Mouse (Mus musculus) telencephalon, adult 2 months (tissue): ENCODE measurements around the gene Arfgap3.
"Not testable (repeated sequence)": the region's sequence is repeated elsewhere in the genome, so short reads cannot be mapped to it uniquely, and the experiment has no call there.

Experiments used
- DNase-seq: peaks from one replicate; pipeline ENCODE4 v3.0.0-alpha.2; 2011; ENCODE audit warnings: low read depth, low spot score

The Arfgap3 gene

DNA sequence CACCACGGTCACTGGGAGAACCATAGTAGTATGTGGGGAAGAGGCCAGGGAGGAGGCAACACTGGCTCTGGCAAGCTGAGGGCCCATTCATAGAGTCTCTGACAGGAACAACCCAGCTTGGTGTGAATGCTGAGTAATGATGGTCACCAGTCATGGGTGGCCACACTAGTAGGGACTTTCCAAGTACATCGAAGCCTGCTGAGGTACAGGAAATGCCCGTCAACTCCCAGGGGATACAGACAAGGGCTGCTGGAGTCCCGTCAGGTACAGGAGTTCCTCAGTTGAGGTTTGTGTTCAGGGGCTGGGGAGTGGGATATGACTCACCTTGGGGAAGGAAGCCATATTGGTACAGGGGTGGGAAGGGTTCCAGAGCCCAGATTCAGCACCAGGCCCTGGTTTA, 54.0 kb downstream of the Arfgap3 start:
- no peak for DNase-seq

DNA sequence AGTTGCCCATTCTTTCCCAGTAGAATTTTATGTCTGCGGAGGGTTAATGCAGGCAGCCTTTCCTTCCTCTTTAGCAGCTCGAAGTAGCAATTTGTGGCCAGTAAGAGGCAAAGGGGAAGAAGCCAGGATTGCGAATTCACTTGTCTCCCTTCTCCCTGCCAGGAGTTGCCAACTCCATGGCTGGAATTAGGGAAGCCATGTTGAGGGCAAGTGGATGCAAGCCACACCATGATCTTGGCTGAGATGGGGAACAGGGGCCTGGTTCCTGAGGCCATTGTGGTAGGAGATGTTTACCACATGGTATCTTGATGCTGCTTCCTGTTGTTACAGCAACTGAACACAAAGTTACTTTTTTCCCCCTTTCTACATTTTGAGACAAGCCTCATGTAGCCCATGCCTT, 55.1 kb downstream of the Arfgap3 start:
- no peak for DNase-seq

DNA sequence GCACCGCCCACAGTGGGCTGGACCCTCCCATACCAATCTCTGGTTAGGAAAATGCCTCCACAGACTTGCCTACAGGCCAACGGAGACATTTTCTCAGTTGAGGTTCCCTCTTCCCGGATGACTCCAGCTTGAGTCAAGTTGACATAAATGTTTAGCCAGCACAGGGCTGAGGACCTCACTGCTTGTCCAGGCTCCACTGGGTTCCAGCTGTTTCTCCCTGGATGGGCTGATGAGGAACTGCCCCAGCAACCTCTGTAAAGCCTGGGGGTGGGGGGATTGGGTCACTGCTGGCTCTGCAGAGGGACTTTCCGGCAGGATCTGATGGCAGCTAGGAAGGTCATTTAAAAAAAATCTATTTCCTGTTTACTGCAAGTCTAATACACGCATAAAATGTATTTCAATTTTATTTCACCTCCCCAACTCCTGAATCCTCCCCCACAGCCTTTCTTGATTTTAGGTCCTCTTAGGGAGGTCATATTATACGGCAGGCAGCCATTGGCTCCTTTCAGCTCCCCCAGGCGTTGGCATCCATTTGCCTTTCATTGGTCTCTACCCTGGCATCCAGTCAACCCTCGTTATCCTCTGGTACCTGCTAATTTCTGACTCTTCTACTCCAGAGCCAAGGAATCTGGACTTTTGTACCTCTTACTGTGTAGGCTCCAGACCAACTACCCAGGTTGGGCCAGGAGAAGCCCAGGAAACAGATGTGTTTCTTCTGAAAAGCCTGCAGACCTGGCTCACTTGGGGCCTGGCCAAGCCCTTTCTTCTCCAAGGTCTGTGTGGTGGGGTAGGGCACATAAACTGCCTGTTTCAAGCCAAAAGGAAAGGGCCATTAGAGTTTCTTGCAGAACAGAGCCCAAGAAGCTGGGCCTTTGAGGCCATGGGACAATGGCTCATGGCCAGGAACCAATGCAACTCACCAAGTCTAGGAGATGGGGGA, 56.1 kb downstream of the Arfgap3 start:
- DNase-seq: no peak

DNA sequence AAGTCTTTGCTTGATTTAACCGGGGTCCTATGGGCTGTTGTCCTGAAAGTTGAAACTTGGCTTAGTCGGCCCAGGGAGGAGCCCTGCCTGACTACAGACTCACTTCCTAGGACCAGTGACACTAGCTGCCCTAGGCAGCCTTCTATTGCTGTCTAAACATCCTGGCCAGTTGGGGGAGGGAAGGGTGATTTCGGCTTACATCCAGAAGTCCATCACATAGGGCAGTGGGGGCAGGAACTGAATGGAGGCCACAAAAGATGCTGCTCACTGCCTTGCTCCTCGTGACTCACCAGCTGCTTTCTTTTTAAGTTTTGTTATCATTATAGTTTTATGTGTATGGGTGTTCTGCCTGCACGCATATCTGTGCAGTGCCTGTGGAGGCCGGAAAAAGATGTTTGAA, 56.9 kb downstream of the Arfgap3 start:
- no peak for DNase-seq

DNA sequence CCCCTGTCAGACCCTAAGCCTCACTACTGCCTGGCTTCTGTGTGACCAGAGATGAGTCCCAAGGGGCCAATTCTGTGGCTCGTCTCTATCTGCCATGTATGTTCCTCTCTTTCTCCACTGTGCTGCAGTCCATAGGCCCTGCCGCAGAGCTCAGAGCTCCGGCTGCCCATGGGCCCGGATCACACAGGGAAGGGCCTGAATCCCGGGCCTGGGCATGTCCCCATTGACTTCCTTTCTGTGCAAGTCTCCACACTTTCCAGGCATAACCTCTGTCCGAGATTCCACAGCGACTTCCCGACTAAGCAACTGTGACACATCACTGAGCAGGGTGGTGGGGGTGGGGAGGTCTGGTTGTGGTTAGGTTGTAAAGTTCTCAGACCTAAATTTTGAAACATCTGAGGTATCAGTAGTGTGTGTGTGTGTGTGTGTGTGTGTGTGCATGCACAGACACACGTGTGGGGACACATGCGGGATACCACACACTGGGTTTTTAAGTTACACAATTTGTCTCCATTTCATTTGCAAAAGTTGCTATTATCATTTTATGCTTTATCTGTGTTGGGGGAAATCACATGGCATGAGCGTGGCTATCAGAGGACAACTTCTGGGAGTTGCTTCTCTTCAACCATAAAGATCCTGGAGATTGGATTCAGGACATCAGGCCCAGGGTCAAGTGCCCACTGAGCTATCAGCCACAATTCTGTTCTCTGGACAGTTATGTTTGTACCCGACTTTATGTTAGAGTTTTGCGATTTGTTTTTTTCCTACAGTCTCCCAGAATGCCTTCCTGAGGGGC, 57.6 kb downstream of the Arfgap3 start:
- DNase-seq: no peak

DNA sequence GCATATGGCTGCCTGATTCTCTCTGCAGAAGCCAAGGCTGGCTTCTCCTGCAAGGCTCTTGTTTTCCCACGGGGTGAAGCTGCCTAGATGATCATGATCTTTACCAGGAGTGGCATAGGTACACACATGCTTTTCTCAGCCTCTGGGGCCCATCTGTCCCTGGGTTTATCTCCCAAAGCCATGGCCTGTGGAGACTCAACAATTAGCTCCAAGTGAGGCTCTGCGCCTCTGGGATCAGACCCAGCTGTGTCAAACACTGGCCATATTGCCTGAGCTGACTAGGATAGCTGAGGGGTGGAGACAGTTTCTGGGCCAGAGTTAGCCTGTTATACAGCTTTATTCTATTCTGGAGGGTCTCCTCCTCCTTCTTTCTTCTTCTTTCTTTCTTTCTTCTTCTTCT, 59.1 kb downstream of the Arfgap3 start:
- no peak for DNase-seq

DNA sequence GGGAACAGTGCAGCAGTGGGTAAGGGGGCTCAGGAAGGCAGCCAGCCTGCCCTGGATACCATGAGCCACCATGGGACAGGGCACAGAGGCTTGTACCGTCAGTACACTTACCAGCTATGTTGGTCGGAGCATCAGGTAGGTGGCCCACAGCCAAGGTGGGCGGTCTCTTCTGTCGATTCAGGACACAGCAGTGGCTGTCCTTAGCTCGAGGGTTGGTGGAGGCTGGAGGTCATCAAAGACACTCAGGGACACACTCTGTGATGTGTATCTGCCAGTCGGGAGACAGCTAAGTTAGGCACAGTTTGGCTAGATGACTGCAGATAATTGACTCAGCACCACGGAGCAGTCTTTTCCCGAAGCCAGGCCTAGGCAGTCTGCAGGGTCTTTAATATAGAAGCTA, 65.2 kb downstream of the Arfgap3 start:
- no peak for DNase-seq

DNA sequence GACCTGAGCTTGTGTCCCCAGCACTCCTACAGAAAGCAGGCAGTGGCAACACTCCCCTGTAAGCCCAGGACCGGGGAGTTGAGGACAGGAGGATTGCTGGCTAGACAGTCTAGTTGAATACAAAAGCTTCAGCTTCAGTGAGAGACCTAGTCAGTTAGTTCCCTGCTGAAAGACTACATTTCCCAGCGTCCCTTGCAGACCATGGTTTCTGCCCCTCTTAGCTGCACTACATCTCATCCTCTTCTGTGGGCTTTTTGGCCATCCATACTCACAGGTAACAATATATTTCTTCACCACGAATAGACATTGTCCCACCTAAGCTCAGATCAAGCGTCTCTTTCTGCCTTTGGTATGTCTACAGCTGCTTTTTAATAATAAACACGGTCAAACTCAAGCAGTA, 67.7 kb downstream of the Arfgap3 start:
- no peak for DNase-seq

DNA sequence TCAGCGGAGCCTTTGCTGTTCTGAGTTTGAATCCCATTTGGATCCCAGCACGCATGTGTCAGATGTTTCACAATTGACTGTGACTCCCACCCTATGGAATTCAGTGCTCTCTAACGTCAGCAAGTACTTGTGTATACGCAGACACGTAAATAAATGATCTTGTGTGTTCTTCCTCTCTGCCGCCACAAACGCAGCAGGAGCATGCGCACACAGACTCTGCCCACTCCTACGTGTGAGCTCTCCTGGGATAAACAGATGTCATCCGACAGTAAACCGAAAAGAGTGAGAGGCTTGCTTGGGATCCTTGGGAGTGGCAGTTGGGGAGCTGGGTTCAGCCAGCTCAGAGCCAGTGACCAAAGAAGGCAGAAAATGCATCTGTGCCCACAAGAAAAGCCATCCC, 68.7 kb downstream of the Arfgap3 start:
- DNase-seq: no peak

DNA sequence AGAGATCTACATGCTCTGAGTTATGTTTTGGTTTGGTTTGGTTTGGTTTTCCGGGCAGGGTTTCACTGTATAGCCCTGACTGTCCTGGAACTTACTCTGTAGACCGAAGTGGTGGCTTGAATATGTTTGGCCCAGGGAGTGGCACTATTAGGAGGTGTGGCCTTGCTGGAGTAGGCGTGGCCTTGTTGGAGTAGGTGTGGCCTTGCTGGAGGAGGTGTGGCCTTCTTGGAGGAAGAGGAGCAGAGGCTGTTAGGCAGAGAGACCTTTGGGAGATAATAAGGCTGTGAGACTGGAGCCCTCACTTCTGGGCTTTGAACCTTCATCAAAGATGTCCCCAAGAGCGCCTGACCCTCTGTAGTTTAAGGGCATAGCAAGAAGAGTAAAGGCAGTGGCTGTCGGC, 71.5 kb downstream of the Arfgap3 start:
- DNase-seq: no peak

DNA sequence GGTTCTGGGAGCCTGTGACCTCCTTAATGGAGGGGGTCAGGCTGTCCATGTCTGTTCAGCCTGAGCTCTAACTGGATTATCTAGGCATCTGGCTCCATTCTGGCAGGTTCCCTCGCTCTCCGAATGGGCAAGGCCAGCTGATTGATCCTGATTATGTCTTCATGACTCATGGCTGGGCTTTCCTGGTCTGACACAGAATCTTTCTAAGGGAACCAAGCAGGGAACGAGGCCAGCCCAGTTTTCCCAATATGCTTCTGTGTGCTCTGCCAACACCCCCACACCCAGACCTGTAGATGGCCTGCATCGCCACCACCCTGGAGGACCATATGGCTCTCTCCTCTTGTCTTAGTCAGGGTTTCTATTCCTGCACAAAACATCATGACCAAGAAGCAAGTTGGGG, 72.6 kb downstream of the Arfgap3 start:
- peak; percentile 63 for DNase-seq

DNA sequence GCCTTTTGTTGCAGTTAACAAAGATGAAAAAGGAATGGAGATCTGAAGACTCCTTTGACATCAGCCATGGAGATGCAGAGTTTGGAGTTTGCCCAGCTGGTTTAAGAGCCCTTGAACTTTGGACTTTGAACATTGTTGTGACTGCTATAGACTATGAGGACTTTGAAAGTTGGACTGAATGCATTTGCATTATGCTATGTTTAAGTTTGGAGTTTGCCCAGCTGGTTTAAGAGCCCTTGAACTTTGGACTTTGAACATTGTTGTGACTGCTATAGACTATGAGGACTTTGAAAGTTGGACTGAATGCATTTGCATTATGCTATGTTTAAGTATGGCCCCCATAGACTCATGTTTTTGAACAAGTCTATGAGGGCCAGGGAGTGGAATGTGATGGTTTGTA, 75.8 kb downstream of the Arfgap3 start:
- DNase-seq: not testable (repeated sequence)

DNA sequence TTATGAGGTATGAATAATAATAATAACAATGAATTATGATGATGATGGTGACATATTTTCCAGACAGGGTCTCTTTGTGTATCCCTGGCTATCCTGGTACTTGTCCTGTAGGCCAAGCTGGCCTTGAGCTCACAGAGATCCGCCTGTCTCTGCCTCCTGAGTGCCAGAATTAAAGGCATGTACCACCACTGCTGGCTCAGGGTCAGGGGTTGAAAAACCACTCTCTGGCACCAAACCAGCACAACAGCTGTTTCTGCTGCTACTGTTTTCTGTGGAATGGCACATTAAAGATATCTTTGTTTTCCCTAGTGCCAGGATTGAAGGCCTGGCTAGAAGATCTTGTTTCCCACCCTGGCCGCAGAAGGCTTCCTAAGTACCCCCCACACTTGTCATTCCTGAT, 77.0 kb downstream of the Arfgap3 start:
- DNase-seq: no peak

DNA sequence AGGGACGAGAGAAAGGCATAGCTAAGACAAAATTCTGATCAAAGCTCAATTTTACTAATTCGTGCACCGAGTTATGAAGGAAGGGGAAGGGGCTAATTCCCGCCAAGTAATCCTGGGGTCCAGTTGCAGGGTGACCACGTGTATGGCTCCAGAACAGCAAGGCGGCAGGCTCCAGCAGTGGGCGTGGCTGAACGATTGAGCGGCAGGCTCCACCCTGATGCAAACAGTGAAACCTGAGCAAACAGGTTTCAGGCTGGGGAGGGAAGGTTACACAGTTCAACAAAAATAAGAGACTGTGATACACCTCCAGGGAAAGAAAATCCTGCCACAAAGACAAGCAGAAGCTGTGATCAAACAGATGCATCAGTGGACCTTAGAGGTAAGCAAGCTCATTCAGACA, 78.8 kb downstream of the Arfgap3 start:
- not testable (repeated sequence) for DNase-seq

DNA sequence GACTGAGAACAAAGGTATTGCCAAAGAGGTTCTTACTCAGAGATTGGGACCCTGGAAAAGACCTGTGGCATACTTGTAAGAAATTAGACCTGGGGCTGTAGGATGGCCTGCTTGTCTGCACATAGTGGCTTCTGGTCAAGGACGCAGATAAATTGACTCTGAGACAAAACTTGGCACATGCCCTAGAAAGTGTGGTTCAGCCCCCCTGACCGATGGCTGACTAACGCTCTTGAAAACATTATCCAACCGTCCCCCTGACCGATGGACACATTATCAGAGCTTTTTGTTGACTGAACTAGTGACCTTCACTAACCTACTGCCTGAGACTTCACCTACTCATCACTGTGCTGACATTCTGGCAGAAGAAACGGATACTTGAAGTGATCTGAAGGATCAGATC, 80.1 kb downstream of the Arfgap3 start:
- not testable (repeated sequence) for DNase-seq

DNA sequence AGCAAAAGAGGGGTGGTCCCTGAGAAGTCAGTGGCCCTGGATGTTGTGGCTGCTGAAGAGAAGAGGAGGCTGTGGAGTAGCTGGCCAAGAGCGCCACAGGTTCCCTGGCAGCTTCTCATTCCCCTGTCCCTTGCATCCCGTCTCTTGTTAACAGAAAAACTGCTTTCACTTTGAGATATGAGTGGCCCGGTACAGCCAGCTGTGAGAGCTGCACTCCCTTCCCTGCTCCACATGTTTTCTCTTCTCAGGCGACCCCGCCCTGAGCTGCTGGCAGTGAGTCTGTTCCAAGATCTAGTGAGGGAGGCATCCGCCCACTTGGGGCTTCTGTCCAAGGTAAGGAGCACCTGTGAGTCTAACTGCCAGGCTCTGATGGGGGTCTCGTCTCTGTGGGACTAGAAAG, 81.6 kb downstream of the Arfgap3 start:
- not testable (repeated sequence) for DNase-seq

DNA sequence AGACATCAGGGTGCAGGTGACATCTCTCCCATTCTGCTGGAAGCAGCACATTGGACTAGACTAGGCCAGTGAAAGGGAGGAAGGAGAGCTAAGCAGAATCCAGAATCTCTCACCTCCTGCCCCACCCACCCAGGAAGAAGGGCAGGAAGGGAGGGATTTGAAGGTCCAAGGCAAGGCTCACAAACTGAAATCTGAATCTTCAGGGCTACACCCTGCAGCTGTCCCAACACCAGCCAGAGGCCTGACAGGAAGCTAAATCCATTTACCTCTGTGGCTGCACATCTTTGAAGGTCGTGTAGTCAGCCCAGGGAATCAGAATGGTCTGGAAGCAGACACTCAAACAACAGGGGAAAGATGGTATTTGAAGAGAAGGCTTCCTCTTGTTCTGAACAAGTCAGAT, 84.8 kb downstream of the Arfgap3 start:
- no peak for DNase-seq

DNA sequence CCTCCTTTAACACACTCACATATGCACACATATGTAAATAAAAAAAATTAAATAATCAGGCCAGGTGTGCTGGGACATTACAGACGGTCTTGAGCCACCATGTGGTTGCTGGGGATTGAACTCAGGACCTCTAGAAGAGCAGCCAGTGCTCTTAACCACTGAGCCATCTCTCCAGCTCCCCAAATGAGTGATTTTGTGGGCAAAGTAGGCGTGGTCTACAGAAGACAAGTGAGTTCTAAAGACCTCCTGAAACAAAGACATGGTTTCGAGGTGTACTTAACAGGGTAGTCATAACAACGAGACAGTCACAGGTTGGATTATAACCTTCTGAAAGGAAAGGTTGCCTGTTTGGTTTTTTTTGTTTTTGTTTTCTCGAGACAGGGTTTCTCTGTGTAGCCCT, 86.6 kb downstream of the Arfgap3 start:
- DNase-seq: no peak

DNA sequence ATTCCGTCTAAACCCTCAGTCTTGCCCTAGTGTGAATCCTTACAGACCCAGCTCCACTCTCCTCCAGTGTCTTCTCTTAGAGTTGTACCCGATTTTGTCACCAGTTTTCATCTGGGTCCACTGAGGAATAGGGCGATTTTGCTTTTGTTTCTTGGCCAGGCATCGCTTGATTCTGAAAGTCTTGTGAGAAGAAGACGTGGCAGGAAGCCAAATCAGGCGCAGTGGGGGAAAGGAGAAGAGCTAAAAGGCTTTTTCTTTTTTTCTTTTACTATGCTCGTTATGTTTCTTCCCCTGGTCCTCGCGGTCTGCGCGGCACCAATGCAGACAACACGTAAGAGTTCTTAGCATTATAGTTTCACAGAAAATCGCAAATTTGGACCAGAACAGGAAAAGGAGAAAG, 92.1 kb downstream of the Arfgap3 start:
- DNase-seq: no peak

DNA sequence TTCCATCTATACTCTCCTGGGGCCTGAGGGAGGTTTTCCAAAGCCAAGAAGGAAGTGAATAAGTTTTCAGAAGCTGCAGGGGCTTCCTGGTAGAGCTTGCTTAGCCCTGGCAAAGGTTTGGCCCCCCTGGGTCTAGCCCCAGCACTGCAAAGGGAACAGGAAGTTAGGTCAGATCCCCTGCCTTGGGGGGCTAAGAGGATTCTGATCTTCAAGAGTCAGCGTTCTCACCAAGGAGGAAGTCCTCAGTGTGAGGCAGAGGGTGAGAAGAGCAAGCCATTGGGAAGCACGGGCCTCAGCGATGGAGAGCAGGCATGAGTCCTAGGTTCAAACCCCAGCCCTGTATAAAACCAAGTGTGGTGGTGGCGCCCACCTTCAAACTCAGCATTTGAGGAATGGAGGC, 93.6 kb downstream of the Arfgap3 start:
- DNase-seq: no peak

DNA sequence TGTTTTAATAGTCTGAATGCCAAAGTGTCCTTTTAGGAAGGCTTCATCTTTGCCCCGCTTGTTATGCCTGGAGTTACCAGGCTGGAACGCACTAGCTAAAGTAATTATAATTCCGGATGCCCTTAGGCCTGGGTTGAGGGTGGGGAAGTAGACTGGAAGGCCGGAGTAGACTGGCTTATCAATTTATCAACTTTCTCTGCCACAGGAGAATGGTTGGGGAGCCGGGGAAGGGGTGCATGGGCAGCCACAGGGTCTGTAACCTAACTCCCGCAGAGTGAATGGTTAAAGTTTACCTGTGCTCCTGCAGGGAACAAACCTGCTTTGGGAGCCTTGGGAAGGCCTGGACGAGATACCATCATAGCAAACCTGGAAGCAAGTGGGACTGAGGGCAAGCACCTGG, 94.1 kb downstream of the Arfgap3 start:
- DNase-seq: no peak

DNA sequence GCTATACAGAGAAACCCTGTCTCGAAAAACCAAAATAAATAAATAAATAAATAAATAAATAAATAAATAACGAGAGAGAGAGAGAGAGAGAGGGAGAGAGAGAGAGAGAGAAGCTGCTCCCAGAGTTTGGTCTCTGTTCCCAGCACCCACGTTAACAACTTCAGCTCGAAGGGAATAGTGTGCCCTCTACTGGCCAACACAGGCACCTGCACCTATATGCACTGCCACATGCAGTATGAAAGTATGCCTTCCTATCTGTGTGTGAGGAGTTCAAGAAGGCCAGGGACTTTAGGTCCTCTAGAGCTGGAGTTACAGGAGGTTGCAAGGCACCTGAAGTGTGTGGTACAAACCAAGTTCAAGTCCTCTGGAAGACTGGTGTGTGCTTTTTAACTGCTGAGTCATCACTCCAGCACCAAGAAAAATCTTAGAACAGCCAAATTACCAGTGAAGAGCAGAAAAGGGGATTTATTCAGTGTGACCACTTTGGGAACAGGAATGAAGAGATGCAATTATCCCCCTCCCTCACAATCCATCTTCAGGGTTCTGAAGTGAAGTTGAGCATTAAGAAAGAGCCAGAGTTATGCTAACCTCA, 94.8 kb downstream of the Arfgap3 start:
- no peak for DNase-seq
